ENCODE assay signal across 29 mouse cellular contexts in genomic region chr1:60646828-60647227, GRCm38 (mm10).
"Had no signal": no experiment of that assay in that cellular context is flagged by ENCODE, and none has a peak within 500 bp of the region (broad histone marks: within the 10 kb centered on the region; RNA-seq: fewer than 3 reads in every experiment).

No protein-coding gene starts in this region.

- ATAC-seq: liver, embryonic 12.5 days; liver, postnatal 0 days; midbrain, embryonic 13.5 days; midbrain, embryonic 15.5 days; midbrain, embryonic 16.5 days had no signal

- H3K9me3 ChIP-seq: limb, embryonic 10.5 days; limb, embryonic 12.5 days; limb, embryonic 13.5 days; limb, embryonic 15.5 days; liver, embryonic 12.5 days; liver, embryonic 13.5 days; liver, embryonic 15.5 days; lung, embryonic 15.5 days; megakaryocyte, embryonic 14.5 days; midbrain, embryonic 10.5 days; midbrain, embryonic 12.5 days; midbrain, embryonic 13.5 days; midbrain, embryonic 15.5 days; neural tube, embryonic 12.5 days had no signal

- H3K4me3 ChIP-seq: limb, embryonic 10.5 days; limb, embryonic 12.5 days; limb, embryonic 13.5 days; limb, embryonic 15.5 days; liver, embryonic 12.5 days; liver, embryonic 13.5 days; liver, embryonic 15.5 days; lung, embryonic 15.5 days; megakaryocyte, embryonic 14.5 days; midbrain, embryonic 10.5 days; midbrain, embryonic 12.5 days; midbrain, embryonic 13.5 days; midbrain, embryonic 15.5 days; myocyte; neural tube, embryonic 12.5 days had no signal

- H3K4me1 ChIP-seq: limb, embryonic 10.5 days; limb, embryonic 12.5 days; limb, embryonic 13.5 days; limb, embryonic 15.5 days; liver, embryonic 15.5 days; midbrain, embryonic 15.5 days; neural tube, embryonic 12.5 days had no signal

- DNase-seq: left cerebral cortex, postnatal 4 days; liver; liver, embryonic 13.5 days; liver, postnatal 0 days; lung, adult 2 months; lung, embryonic 14.5 days; lung, postnatal 10 days; lung, postnatal 14 days; lung, postnatal 4 days; midbrain, embryonic 14.5 days had no signal

- H3K36me3 ChIP-seq: limb, embryonic 10.5 days; limb, embryonic 12.5 days; limb, embryonic 13.5 days; limb, embryonic 15.5 days; liver, embryonic 12.5 days; liver, embryonic 13.5 days; liver, embryonic 15.5 days; lung, embryonic 15.5 days; midbrain, embryonic 10.5 days; midbrain, embryonic 12.5 days; midbrain, embryonic 13.5 days; midbrain, embryonic 15.5 days; neural tube, embryonic 12.5 days had no signal

- H3K27ac ChIP-seq: limb, embryonic 10.5 days; limb, embryonic 12.5 days; limb, embryonic 13.5 days; limb, embryonic 15.5 days; liver, embryonic 12.5 days; liver, embryonic 13.5 days; liver, embryonic 14.5 days; liver, embryonic 15.5 days; lung, embryonic 15.5 days; macrophage; midbrain, embryonic 10.5 days; midbrain, embryonic 12.5 days; midbrain, embryonic 13.5 days; midbrain, embryonic 15.5 days; neural tube, embryonic 12.5 days had no signal

- H3K9ac ChIP-seq: limb, embryonic 12.5 days; limb, embryonic 13.5 days; limb, embryonic 15.5 days; liver, embryonic 12.5 days; liver, embryonic 13.5 days; liver, embryonic 14.5 days; liver, embryonic 15.5 days; liver, postnatal 0 days; lung, embryonic 14.5 days; lung, embryonic 15.5 days; midbrain, embryonic 12.5 days; midbrain, embryonic 13.5 days; midbrain, embryonic 15.5 days; neural tube, embryonic 12.5 days had no signal

- H3K27me3 ChIP-seq: limb, embryonic 12.5 days; limb, embryonic 13.5 days; limb, embryonic 15.5 days; liver, embryonic 12.5 days; liver, embryonic 13.5 days; liver, embryonic 15.5 days; midbrain, embryonic 12.5 days; midbrain, embryonic 13.5 days; midbrain, embryonic 15.5 days; neural tube, embryonic 12.5 days had no signal

- H3K4me2 ChIP-seq: limb, embryonic 12.5 days; limb, embryonic 13.5 days; limb, embryonic 15.5 days; liver, embryonic 11.5 days; liver, embryonic 12.5 days; liver, embryonic 13.5 days; liver, embryonic 15.5 days; lung, embryonic 14.5 days; lung, embryonic 15.5 days; midbrain, embryonic 11.5 days; midbrain, embryonic 12.5 days; midbrain, embryonic 13.5 days; midbrain, embryonic 15.5 days; neural tube, embryonic 12.5 days had no signal
